Mouse (Mus musculus) heart, postnatal 4 days (tissue): ENCODE data around the gene Calr4. TPM values are rescaled to one million over a fixed set of nuclear protein-coding genes. Genes with fewer than 3 reads are reported as not detected.

ENCODE experiments used
- DNase-seq: peaks from one replicate; pipeline ENCODE4 v3.0.0; 2021
- total RNA-seq, 2 experiments: library from RNA; stranded (reverse); gene quantifications; 2 replicates each; pipeline ENCODE4 v1.2.3; 2021

Gene Calr4
- total RNA-seq: not detected

DNA sequence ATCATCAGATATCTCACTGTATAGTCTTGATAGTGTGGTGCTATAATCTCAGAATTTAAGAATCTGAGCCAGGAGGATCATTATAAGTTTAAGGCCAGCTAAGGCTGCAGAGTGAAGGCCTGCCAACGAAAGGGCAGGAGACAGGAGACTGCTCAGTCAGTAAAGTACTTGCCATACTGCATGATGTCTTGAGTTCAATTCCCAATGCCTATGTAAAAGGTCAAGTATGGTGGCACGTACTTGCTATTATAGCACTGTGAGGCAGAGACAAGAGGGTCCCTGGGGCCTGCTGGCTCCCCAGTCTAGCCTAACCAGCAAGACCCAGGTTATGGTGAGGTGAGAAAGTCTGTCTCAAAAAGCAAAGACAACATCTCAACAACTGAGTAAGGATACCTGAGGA is at the start of gene Calr4:
TSS of gene Calr4 (plus strand) at position 301 of the 400 bp plus-strand sequence.
- no peak for DNase-seq

DNA sequence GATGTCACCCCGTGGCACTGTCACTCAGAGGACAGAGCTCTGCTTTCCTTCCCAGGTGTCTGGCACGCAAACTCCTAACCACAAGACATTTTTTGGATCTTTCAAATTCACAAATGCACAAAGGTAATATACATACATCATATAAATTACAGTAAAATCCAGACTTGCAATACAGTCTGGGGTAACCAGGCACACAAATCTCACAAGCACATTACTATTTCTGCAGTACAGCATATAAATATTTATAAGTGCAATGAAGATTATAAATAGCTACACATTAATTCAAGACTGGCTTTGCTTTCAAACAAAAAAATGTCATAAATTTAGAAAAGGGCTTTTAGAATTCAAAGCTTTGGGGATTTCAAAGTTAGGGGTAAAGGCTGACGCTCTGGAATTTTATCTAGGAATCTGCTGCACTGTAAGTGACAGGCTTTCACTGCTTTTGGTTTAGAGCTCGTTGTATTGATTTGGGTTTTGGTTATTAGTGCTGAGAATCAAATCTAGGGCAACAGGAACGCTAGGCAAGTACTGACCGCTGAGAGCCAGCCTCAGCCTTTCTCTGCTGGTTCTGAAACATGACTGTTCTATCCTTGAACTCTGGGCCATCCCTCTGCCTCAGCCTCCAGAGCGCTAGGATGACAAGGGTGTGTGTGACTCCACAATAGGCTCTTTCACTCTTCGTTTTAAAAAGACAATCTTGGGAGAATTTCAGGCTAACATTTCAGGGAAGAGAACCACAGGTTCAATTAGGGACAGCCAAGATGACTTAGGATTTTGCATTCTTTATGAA is 48.5 kb upstream of the Calr4 start:
- DNase-seq: no peak

DNA sequence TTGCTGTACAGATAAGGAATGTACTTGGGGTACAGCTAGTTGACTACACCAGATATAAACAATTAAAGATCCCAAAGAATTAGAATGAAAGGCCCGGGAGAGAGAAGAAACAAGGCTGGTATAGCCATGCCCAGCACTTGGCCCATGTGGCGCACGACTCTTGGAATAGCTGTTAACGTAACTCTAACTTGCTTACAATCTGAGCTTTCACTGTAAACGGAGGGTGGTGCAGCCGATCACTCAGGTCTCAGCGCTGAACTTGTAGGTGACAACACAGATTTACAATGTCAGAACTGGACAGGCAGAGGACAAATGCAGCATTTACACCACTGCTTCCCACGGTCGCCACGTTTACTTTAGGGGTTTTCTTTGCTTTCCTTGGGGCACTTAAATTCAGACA is 42.7 kb upstream of the Calr4 start:
- DNase-seq: no peak

DNA sequence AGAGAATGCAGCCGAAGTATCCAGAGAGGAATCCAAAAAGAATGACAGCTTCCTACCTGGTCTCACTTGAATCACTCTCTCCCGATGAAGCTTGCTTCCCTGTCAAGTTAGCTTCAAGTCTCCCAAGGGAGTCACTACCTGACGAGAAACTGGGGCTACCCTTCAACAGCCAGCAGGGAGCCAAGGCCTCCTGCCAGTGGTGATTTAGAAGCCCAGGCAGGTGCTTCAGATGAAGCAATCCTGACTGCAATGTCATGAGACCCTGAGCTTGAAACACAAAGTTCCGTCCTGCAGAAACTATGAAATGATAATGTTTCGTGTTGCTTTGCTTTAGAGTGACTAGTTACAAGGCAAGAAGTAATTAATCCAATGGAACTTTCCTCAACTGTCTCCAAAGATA is 40.4 kb upstream of the Calr4 start:
- DNase-seq: no peak

DNA sequence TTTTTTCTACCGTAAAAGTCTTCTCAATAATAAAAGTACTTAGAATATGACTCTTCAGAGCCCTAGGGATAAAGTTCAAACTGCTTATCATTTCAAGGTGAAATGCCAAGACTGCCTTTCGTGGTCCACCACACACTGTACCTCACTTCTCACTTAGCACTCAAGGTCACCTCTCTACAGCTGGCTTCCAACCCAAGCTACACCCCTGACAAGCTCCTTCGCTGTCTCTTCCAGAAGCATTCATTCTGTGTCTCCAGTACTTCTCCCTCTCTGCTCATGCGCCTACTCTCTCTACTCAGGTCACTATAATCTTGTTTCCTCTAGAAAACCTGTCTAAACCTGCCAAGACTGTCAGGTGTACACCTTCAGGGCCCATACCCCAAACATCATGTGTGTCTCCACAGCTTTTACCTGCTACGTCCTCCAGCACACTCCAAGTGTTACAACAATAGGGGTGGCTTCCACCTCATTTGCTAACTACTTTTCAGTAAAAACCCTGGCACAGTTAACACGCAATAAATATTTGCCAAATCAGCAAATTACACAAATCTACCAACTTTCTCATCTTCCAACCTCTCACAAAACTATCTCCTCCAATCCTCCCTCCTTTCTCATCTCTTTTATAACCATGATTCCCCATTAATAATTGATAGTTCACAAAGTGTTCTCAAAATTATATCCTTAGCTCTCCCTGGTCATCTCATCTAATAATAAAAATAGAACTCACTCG is 38.2 kb upstream of the Calr4 start:
- no peak for DNase-seq

DNA sequence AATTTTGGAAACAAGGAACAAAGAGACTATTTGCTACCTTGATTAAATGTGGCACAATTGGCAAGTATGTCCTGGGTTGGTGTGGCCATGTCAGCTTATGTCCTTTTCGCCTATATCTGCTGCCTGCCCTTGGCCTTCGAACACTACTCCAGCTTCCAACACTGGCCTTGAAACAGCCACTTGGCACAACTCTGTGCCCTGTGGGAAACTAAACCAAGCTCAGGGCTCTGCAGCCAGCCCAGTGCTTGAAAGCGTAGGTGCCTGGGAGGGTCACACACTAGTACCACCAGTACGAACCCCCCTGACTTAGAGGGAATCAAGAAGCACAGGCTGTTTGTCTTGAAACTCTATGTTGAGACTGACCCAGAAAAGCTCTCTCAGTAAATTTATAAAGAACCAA is 35.2 kb upstream of the Calr4 start:
- DNase-seq: no peak

DNA sequence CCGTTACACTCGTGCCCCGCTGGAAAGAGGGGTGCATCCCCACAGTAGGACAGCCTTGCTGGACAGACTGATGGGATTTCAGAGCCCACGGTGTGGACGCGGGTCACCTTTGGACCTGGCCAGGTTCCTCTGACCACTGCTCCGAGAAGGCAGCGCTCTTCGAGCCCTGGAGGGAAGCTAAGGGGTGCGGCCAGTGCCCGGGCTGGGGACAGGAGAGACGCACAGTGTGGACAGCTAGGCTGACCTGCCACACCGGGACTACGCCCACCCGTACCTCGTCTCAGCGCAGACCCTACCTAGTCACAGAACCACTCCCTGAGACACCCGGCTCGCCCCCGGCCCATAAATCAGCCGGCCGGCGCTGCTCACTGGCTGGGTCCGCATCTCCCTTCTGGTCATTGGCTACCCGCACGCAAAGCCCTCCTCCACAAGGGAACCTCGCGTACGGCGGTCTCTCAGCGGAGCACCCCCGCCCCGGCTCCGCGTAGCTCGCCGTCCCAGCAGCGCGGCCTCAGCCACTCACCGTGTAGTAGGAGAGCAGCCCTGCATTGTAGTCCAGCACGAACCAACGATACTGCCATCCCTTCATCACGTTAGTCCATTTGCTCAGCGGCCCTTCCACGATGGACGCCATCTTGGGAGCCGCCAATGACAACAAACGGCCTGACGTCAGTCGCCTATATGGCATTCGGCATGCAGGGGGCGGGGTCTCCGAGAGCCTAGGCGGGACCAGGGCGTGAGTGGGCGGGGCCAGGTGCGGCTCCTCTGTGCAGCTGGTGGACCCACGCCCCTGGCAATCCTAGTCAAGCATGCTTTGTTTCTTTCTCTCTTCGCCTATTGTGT is 32.5 kb upstream of the Calr4 start, which contains the start of gene Osbpl9:
TSS of gene Osbpl9 (minus strand) at position 691 of the 843 bp plus-strand sequence.
- DNase-seq: peak; percentile 99

DNA sequence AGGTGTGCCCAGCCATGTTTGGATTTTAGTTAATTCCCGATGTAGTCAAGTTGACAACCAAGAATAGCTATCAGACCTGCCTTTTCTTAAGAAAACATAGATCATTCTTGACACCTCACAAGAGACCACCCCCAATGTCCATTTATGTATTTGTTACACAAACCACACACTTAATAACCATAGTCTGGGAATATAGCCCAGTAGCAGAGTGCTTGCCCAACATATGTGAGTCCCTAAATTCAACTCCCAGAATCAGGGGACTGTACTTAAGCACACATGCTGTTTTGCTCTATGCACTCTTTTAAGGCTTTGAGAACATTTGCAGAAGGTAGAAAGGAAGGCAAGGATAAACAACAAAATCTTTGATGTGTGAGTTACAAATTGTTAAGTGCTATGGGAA is 30.4 kb upstream of the Calr4 start:
- no peak for DNase-seq

DNA sequence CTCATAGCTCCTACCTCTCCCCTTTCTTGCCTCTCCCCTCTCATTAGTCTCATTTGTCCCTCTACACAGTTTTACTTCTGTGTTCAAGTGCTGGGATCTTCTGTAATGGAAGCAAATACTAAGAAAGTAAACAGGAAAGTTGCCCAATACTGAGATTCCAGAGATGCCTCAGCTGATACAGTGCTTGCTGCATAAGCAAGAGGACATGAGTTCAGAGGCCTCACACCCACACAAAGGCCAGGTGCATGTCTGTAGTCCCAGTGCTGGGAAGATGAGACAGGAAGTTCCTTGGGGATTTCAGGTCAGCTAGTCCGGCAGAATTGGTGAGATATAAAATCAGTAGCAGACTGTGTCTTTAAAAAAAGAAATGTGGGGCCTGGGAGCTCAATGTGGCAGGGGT is 29.9 kb upstream of the Calr4 start:
- DNase-seq: no peak

DNA sequence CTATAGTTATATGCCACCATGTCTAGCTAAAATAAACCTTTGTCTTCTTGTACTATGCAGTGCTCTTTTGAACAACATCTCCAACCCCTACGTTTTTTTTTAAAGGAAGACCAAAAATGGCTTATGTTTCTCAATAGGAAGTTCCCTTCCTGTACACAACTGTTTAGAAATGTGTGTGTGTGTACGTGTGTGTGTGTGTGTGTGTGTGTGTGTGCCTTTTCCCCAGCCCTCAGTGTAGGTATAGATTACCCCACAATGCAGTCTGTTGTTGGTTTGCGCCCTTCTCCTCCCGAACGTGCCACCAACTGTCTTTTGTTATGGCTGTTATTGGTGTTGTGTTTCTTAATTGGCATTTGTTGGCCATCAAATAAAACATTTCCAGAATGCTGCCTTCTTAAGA is 26.8 kb upstream of the Calr4 start:
- no peak for DNase-seq

DNA sequence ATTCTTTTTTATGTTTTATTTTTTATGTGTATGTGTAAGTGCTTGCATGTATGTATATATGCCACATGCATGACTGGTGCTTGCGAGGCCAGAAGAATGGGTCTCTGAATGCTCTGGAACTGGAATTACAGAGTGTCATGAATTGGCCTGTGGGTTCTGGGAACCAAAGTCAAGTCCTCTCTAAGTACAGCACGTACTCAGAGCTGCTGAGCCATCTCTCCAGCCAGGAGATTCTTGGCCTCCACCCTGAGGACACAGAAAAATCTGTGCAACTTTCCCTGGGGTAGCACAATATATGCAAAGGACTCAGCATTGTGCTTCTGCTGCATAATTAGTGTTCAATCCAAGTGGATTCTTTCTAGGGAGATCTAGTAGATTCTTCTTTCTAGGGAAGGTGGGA is 24.0 kb upstream of the Calr4 start:
- no peak for DNase-seq

DNA sequence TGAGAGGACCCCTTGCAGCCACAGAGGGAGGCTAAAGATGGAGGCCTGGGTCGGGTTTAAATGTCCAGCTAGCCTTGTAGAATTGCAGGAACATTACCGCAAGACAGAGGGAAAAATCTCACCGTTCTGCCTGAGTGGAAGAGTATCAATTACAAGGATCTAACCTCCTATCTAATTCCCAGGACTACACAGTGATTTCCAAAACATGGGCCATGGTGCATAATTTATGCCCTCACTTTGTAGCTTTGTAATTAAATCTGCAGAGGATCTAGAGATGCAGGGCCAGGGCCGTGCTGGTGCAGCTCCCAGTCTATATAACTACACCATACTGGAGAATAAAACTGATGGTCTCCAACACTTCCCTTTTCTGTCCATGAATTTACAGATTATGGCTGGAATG is 23.4 kb upstream of the Calr4 start:
- DNase-seq: no peak

DNA sequence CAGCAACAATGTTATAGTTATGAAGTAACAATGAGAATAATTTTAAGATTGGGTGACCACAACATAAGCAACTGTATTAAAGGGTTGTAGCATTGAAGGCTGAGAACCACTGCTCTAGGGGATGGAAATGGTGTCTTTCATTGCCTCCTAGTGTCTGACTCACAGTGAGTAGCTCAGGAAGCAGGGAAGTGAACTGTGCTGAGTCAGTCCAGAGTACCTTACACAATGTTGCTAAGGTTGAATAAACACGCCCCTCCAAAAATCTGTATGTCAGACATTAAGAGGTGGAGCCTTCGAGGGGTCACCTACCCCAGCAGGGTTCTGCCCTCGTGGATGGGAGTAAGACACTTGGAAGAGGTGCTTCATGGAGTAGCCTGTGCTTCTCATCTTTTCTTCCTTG is 20.3 kb upstream of the Calr4 start:
- no peak for DNase-seq

DNA sequence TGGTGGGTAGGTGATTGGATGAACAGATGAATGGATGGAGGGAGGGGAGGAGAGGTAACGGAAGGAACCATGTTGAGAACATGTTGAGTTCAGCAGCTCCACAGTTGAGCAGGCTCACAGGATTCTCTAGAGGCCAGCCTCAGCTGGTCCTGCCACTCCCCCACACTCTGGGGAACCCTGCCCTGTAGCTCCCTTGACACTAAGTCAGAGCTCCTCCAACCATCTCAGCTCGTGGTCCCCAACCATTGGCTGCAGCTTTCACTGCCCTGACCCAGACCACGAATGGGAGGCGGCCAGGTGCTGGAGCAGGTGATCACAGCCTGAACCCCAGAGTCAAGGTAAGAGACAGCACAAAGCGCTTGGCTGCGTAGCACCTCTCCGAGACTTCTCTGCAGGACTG is 16.3 kb upstream of the Calr4 start:
- no peak for DNase-seq

DNA sequence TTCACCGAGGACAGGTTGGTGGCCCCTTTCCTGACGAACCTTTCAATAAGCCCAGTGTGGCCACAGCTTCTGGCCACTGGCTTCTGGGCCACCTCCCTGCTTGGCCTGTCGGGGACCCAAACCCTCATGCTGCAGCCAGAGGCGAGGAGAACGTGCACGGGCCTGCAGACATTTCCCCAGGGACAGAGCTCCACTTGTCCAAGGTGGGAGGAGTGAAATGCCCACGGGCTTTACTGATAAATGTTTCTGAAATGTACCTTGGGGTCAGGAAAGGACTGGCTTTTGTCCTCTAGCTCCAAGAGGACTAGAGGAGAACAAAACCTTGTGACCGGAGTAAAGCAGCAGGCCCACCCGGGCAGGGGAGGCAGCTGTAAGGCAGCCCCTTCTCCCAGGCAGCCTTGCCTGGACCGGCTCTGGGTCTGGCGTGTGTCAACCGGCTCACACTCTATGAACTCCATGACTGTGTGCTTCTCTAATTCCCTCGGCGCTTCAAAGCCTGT is 13.8 kb upstream of the Calr4 start:
- DNase-seq: no peak

DNA sequence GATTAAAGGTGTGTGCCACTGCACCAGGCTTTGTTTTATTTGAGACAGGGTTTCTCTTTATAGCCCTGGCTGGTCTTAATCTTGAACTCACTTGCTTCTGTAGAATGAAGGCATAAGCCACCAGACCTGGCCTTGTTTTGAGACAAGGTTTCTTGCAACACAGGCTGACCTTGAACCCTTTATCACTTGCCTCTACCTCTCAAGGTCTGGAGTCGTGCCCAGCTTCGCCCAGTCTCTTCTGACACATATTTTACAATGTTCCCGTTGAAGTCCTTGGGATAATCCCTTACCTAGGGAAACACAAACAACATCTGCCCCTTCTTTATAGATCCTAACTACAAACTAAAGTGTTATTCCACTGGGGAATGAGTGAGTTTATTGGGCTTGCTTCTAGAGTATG is 12.3 kb upstream of the Calr4 start:
- DNase-seq: no peak

DNA sequence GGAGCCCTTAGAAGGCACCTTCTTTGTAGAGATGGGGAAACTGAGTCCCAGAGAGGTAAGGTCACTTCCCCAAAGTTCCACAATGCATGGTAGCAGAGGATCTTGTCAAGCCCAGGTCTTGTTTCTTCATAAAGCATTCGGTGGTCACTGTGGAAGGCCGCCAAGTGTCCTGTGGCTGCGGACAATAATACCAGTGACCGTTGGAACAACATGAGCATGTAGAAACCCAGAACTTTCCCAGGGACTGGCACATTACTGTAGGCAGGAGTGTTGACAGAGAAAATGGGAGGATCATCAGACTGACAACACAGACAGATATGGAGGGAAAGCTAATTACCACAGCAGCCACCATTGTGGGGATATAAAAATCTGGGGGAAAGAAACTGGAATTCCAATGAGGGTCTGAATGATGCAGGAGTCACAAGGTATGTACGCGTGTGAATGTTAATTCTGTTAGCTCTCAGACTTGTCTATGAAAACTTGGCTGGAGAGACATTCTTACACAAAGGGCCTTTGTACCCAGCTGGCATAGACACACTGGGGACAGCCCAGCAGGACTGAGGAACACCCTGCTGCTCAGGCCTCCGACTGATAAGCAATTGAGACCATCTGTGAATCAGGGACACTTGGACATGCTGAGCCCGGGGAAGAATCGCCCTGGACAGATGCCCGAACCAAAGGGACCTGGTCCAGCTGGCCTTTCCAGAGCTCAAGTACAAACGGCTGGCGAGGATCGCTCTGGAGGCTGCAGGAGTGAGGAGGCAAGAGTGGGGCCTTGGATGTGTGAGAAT is 9.3 kb upstream of the Calr4 start:
- peak; percentile 88 for DNase-seq

DNA sequence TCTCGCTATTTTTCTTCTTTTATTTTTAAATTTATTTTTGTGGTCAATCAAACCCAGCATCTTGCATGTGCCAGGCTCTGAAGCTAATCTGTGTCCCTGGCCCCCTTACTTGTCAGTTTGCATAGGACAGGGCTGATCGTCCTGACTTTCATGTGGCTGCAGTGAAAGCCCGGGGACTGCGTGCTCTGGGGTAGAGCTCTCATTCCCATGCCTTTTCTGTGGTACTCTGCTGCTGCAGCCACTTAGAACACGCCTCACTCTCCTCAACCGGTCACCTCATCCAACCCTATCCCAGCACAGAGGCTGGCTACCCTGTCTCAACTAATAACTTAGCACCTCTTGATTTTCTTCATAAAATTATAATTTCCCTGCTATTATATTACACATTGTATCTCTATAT is 8.7 kb upstream of the Calr4 start:
- DNase-seq: no peak

DNA sequence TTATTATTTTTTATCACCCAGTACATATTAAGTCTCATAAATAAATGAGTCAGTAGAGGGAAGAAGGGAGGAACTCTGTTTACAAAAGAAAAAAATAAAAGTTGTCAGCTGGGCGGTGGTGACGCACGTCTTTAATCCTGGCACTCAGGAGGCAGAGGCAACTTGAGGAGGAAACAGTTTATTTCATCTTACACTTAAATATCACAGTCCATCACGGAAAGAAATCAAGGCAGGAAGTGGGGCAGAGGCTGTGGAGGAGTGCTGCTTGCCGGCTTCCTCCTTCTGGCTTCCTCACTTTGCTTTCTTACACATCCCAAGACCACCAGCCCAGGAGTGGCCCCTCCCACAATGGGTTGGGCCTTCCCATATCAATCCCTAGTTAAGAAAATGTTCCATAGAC is 8.2 kb upstream of the Calr4 start:
- no peak for DNase-seq

DNA sequence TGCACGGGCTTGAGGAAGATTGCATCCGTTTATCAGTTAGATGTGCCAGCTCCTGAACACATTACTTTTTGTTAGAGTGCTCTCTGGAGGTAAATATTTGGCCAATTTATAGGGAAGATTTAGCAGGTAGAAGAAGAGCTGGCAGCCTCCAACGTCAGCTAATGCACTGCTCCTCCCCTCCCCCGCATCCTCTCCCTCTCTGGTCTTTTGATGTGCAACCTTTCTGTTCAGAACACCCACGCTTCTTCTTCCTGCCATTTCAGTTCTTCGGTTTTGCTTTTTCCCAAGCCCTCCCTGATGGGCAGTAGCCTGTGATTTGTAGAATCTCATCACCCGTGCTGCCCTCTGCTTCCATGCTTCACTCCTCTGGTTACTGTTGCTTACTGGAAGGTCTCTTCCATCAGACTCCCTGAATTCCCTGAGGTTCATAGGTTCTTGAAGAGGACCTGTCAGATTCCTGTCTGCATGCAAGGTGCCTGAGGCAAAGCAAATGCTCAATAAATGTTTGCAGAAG is 4.5 kb upstream of the Calr4 start:
- no peak for DNase-seq

DNA sequence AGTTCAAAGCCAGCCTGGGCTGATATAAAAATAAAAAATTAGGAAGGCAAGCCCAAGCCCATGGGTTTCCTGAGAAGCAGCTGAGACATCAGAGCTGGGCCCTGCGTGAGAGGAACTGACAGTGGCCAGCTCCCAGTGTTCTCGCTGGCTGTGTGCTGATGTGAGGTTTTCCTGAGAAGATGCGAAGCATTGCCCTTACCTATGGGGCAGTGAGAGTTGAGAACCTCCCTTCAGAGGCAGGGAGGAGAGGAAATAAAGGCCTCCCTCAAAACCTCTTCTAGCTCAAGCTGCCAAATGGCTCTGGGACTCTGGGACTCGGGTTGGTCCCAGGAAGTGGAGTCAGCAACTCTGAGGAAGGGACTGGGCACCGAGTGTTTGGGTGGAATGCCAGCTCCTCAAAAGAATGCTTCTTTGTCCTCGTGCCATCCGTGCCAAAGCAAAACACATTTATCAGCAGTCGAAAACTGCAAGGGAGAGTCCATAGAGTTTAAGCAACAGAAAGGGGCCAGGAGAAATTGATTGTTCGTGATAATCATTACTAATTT is 593 bp downstream of the Calr4 start:
- DNase-seq: no peak
